Mouse (Mus musculus) right cerebral cortex, adult 2 months (tissue): Measurements from ENCODE around the gene Umod.

Experiments used
- DNase-seq, 2 experiments: peaks; one replicate each; pipeline ENCODE4 v3.0.0; 2021 to 2022; ENCODE audit warnings: low spot score in 2 of 2

Umod gene

DNA sequence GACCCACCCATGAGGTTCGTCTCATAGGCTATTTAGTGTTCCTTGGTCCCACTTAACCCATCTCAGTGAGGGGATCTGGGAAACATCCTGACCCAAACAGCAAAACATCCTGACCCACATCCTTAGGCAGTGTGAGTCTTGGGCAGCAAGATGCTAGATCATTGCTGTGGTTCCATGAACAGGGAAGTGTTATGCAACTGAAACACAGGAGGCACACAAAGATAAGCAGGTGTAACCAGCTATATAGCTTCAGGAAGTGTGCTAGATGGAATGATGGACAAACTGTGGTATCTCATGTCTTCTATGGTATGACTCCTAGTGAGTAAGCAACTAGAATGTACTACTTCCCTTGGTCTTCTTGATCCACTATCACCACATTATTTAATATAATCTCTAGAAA, 37.1 kb downstream of the Umod start:
- DNase-seq, result no peak

DNA sequence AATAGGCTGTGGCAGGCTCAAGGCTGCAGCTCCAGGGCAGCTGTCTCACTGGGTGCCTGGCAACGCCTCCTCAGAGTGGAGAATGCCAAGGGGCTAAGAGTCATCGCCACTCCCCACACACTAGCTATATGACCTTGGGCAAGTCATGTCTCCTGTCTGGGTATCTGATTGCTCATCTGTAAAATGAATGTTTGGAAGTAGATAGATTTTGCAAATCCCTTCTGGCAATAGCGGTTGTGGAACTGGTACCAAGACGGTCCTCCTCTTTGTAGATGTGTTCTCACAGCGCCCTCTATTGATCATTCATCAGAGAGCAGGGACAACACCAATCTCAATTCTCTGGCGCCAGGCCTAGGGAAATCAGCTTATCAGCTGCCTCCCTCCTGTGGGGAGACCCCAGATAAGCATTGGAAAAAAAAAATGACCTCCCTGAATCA, 51.9 kb downstream of the Umod start:
- DNase-seq, result peak; percentile 72 to 79

DNA sequence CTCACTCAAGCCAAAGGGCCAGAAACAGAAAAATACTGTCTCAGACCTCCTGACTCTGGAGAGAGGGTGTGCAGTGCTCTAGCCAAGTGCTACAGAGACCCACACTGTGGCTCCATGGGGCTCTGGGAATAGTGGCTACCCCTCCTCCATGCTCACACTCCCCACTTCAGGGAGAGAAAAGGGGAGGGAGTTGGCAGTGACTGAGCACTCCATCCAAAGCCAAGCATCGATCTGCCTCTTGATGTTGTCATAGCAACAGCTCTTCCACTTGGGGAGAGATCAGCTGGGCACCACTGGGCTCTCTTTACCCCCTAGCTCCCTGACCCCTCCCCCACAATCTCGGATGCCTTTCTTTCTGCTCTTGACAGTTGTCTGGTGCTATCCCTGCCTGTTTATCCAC, 58.4 kb downstream of the Umod start:
- no peak for DNase-seq

DNA sequence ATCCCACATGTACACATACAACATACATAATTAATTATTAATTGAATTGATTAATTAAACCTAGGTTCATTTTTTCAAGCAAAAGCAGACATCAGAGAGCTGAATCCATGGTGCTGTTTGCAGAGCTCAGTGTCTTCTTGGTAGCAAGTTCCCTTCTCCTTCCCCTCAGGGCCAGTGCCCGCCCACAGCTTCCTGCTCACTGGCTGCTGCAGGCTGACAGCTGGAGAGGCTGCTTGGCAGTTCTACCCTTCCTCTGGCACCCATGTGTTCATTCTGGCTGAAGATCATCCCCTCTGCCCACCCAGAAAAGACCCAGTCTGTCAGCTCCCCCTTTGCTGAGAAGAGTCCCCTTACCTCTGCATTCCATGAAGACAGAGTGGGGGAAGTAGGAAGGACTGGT, 60.6 kb downstream of the Umod start:
- no peak for DNase-seq
